Mouse (Mus musculus): ENCODE results near the gene Trim16. TPM values are rescaled to one million over a fixed set of nuclear protein-coding genes. Genes with fewer than 3 reads are reported as not detected.

Gene Trim16
- polyA plus RNA-seq (2017; shearing (Covaris generic)), result 1 to 10 TPM in 1 of 2 experiments, under 1 TPM in 1; 0.89 to 5.5 TPM

GRCm38 (mm10) chr11:62820059-62820541 is at the start of gene Trim16:
TSS of gene Trim16 (plus strand) at chr11:62820231.

GRCm38 (mm10) chr11:62788935-62789616 is 31.0 kb upstream of the Trim16 start, which contains the start of gene Zfp286:
TSS of gene Zfp286 (minus strand) at chr11:62789462.

GRCm38 (mm10) chr11:62846961-62847654 is 27.1 kb downstream of the Trim16 start, which contains the start of gene Fbxw10:
TSS of gene Fbxw10 (plus strand) at chr11:62847069.

GRCm38 (mm10) chr11:62879220-62880048 is 59.4 kb downstream of the Trim16 start, which contains the start of gene Tvp23b:
TSS of gene Tvp23b (plus strand) at chr11:62879455.

Other genes with a start within 250 kb of the Trim16 start
- 100 to 1,000 TPM in 1 of 2 experiments, 10 to 100 TPM in 1; 59.7 to 150 TPM for gene Trpv2, start 245.7 kb upstream of the Trim16 start, polyA plus RNA-seq (2017; shearing (Covaris generic))
- 1 to 10 TPM; 2.0 to 2.3 TPM for gene Lrrc75a, start 171.7 kb upstream of the Trim16 start, polyA plus RNA-seq (2017; shearing (Covaris generic))
- gene Mmgt2, start 171.6 kb upstream of the Trim16 start, polyA plus RNA-seq (2017; shearing (Covaris generic)), result 10 to 100 TPM; 42.7 to 51.6 TPM
- 10 to 100 TPM; 15.2 to 31.2 TPM for gene Zfp287, start 88.3 kb upstream of the Trim16 start, polyA plus RNA-seq (2017; shearing (Covaris generic))
- gene Gm10428, start 67.1 kb upstream of the Trim16 start, polyA plus RNA-seq (2017; shearing (Covaris generic)), result not detected
- gene Zfp286, start 30.8 kb upstream of the Trim16 start, polyA plus RNA-seq (2017; shearing (Covaris generic)), result 1 to 10 TPM in 1 of 2 experiments, under 1 TPM in 1; 0.98 to 3.0 TPM
- 1 to 10 TPM in 1 of 2 experiments, under 1 TPM in 1; 0.48 to 2.9 TPM for gene Fbxw10, start 26.8 kb downstream of the Trim16 start, polyA plus RNA-seq (2017; shearing (Covaris generic))
- 10 to 100 TPM; 35.1 to 42.9 TPM for gene Tvp23b, start 59.2 kb downstream of the Trim16 start, polyA plus RNA-seq (2017; shearing (Covaris generic))
- not detected for gene Cdrt4, start 131.0 kb downstream of the Trim16 start, polyA plus RNA-seq (2017; shearing (Covaris generic))
- gene Tekt3, start 241.4 kb downstream of the Trim16 start, polyA plus RNA-seq (2017; shearing (Covaris generic)), result not detected